Mouse (Mus musculus): Measurements from ENCODE around the gene Pik3r2.

DNA sequence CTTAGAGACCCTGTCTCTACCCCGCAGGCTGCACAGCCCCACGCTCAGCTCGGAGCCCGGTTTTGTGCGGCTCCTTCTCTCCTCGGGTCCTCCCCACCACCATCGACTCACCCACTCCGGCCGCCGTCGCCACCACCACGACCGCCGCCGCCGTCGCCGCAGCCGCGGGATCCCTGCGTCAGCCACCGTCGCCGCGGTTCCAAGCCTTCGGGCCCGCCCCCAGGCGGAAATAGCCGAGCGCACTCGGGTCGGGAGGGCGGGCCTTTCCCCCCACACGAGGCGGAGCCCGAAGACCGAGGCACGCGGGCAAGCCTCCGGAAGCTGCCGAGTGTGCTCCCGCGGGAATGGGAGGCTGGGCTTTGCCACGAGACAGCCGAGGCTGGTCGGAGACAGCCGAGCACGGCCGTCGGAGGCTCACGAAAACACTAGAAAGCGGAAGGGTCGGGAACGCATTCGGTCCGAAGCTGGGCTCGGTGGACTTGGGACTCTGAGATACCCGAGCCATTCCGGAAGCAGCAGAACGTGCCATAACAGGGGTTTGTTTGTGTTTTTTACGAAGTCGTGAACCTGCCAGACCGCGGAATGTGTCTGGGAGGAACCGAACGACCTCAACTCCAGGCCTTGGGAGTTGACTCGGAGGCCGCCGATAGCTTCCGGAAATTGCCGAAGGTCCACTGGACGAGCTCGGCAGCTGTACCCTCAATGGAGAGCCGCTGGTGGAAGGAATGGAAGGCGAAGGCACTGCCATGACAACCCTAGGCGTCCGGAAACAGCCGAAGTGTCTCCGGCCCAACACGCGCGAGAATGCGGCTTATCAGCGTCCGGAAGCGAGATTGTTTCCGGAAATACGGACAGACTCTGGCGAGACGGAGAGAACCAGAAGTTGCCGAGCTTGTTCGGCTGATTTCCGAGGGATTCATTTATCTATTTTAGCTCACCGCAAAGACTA, at the start of gene Pik3r2:
- TF ChIP-seq CTCF (IDR thresholded peaks at IDR 0.05) (peak; percentile 54), EP300 (IDR thresholded peaks at IDR 0.05) (peak; percentile 53)

All from lung, postnatal 0 days (tissue).